Mouse (Mus musculus): ENCODE results near the gene Baz1a.

The Baz1a gene

GRCm38 (mm10) chr12:54859531-54859930 is 154.6 kb downstream of the Baz1a start:
- no peak for DNase-seq (ENCODE audit: low spot score in 2 of 2)

- no peak for DNase-seq (ENCODE audit: low spot score in 2 of 2)
Observed at GRCm38 (mm10) chr12:54850551-54850950, 163.6 kb downstream of the Baz1a start.

DNA sequence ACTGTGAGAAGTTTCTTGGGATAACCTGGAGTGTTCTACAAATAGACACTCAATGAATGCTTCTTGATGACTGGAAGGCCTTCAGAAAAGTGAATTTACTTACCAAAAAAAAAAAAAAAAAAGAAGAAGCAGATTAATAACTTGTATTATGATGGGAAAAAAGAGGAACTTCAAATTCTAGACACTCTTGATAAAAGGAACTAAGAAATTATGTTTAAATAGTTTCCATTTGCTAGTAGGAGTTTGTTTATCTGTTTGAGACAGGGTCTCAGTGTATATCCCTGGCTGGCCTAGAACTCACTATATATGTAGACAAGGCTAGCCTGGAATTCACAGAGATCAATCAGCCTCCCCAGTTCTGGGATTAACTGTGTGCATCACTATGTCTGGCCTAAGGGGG is 169.7 kb downstream of the Baz1a start:
- DNase-seq (ENCODE audit: low spot score in 2 of 2) = no peak
